Mouse (Mus musculus) testis, adult 2 months (tissue): ENCODE measurements around the gene Lce1f. TPM values are rescaled to one million over a fixed set of nuclear protein-coding genes. Genes with fewer than 3 reads are reported as not detected.

Source experiments
- H3K27ac ChIP-seq: fragments of 200-500 bp; 2 replicates; pipeline ENCODE4 v1.5.1; 2012; ENCODE audit warnings: low read depth, low read length; ENCODE audit not compliant: control insufficient read depth, insufficient read depth
- H3K27me3 ChIP-seq: fragments of 200-500 bp; 2 replicates; pipeline ENCODE4 v1.6.1; 2012; ENCODE audit warnings: mild to moderate bottlenecking, low read length, moderate library complexity; ENCODE audit not compliant: control insufficient read depth, insufficient read depth
- H3K36me3 ChIP-seq: fragments of 200-500 bp; 2 replicates; pipeline ENCODE4 v1.6.1; 2012; ENCODE audit warnings: mild to moderate bottlenecking, low read length; ENCODE audit not compliant: control insufficient read depth, insufficient read depth
- H3K4me1 ChIP-seq: fragments of 200-500 bp; 2 replicates; pipeline ENCODE4 v1.6.1; 2012; ENCODE audit warnings: low read length; ENCODE audit not compliant: control insufficient read depth, insufficient read depth
- H3K4me3 ChIP-seq: fragments of 200-500 bp; 2 replicates; pipeline ENCODE4 v1.5.1; 2012; ENCODE audit warnings: low read depth, mild to moderate bottlenecking, low read length, moderate library complexity, mixed read lengths; ENCODE audit not compliant: control insufficient read depth
- CTCF ChIP-seq: fragments of 200-500 bp; IDR thresholded peaks from 2 replicates; pipeline ENCODE4 v1.5.1; 2012; ENCODE audit warnings: low read depth, mild to moderate bottlenecking, inconsistent platforms, low read length, moderate library complexity; ENCODE audit not compliant: control insufficient read depth, insufficient read depth, insufficient replicate concordance
- POLR2A ChIP-seq: fragments of 200-500 bp; IDR thresholded peaks from 2 replicates; pipeline ENCODE4 v1.6.1; 2012; ENCODE audit warnings: low read depth, mild to moderate bottlenecking, inconsistent platforms, low read length, moderate library complexity; ENCODE audit not compliant: control insufficient read depth
- polyA plus RNA-seq: library from polyadenylated mRNA; depleted of rRNA; stranded (reverse); fragments of >200 nt; gene quantifications from 2 replicates; pipeline ENCODE4 v1.2.3, GENCODE M21; 2012; rRNA removed

The Lce1f gene
- polyA plus RNA-seq = not detected in 2 replicates

GRCm38 (mm10) chr3:92720250-92720649 lies at the start of gene Lce1f:
Lce1f (minus strand) TSS chr3:92720350.
- Histone ChIP-seq H3K4me3 (no peak within 1 kb of the TSS), H3K4me1 (no peaks in the 10 kb centered on the region), H3K36me3 (no peaks in the 10 kb centered on the region), H3K27ac (no peak within 1 kb of the TSS), H3K27me3 (no peaks in the 10 kb centered on the region)
- no peak for TF ChIP-seq POLR2A
- no peak for TF ChIP-seq CTCF

- no peak within 1 kb of the TSS for H3K27ac ChIP-seq
- TF ChIP-seq POLR2A (no peak), CTCF (no peak)
These were observed 44.8 kb upstream of the Lce1f start, which contains the start of gene Lce1h for GRCm38 (mm10) chr3:92764965-92765364. Lce1h (minus strand) TSS chr3:92765065.

GRCm38 (mm10) chr3:92753197-92753596 lies 33.0 kb upstream of the Lce1f start:
- Histone ChIP-seq H3K27me3 (no peaks in the 10 kb centered on the region), H3K4me3 (no peak overlapping the region), H3K27ac (no peak overlapping the region), H3K36me3 (no peaks in the 10 kb centered on the region), H3K4me1 (no peaks in the 10 kb centered on the region)
- TF ChIP-seq CTCF = no peak
- TF ChIP-seq POLR2A = no peak

More at GRCm38 (mm10) chr3:92764965-92765364, 44.8 kb upstream of the Lce1f start, which contains the start of gene Lce1h:
- H3K27me3 ChIP-seq = no peaks in the 10 kb centered on the region
- H3K36me3 ChIP-seq = no peaks in the 10 kb centered on the region
- H3K4me1 ChIP-seq = no peaks in the 10 kb centered on the region
- H3K4me3 ChIP-seq = no peak within 1 kb of the TSS

GRCm38 (mm10) chr3:92752238-92752637 lies 32.1 kb upstream of the Lce1f start, which contains the start of gene Lce1g:
Lce1g (minus strand) TSS chr3:92752338.
- H3K27ac ChIP-seq = no peak within 1 kb of the TSS
- no peaks in the 10 kb centered on the region for H3K36me3 ChIP-seq
- TF ChIP-seq CTCF (no peak), POLR2A (no peak)
- no peaks in the 10 kb centered on the region for H3K27me3 ChIP-seq
- no peaks in the 10 kb centered on the region for H3K4me1 ChIP-seq
- H3K4me3 ChIP-seq = no peak within 1 kb of the TSS

- Histone ChIP-seq H3K4me3 (no peak within 1 kb of the TSS), H3K27me3 (no peaks in the 10 kb centered on the region), H3K27ac (no peak within 1 kb of the TSS), H3K4me1 (no peaks in the 10 kb centered on the region), H3K36me3 (no peaks in the 10 kb centered on the region)
- no peak for TF ChIP-seq POLR2A
- TF ChIP-seq CTCF = no peak
These were observed 18.8 kb upstream of the Lce1f start, which contains the start of gene Gm38119 for GRCm38 (mm10) chr3:92738996-92739395. Gm38119 (minus strand) TSS chr3:92739096.

GRCm38 (mm10) chr3:92722631-92723030 lies 2.5 kb upstream of the Lce1f start:
- H3K27ac ChIP-seq = no peak overlapping the region
- TF ChIP-seq POLR2A = no peak
- no peak for TF ChIP-seq CTCF
- H3K4me3 ChIP-seq = no peak overlapping the region

GRCm38 (mm10) chr3:92715122-92715521 lies 5.0 kb downstream of the Lce1f start:
- H3K27me3 ChIP-seq = no peaks in the 10 kb centered on the region
- no peaks in the 10 kb centered on the region for H3K36me3 ChIP-seq
- no peak overlapping the region for H3K4me3 ChIP-seq
- no peak overlapping the region for H3K27ac ChIP-seq
- no peaks in the 10 kb centered on the region for H3K4me1 ChIP-seq
- no peak for TF ChIP-seq POLR2A
- TF ChIP-seq CTCF = no peak

More at GRCm38 (mm10) chr3:92722631-92723030, 2.5 kb upstream of the Lce1f start:
- Histone ChIP-seq H3K4me1 (no peaks in the 10 kb centered on the region), H3K27me3 (no peaks in the 10 kb centered on the region), H3K36me3 (no peaks in the 10 kb centered on the region)
